Mouse (Mus musculus) midbrain, embryonic 14.5 days (tissue): ENCODE measurements at regions not wholly inside any gene's neighbourhood (a gene's known extent, or its start where the extent isn't known, plus 50 kb on each side); places are given as distances from the start of the nearest gene placed in this dataset.

Experiments used
- ATAC-seq: fragments of 200-750 bp; cut with Nextera tagmentation; 2 replicates; pipeline ENCODE4 v1.8.0; 2017; ENCODE audit warnings: moderate number of reproducible peaks, moderate library complexity; ENCODE audit not compliant: low FRiP score, low TSS enrichment
- DNase-seq: peaks from one replicate; pipeline ENCODE4 v3.0.0-alpha.2; 2015
- H3K27ac ChIP-seq: fragments of 300-500 bp; sonication (generic); replicated peaks from 2 replicates; pipeline ENCODE4 v1.5.1; 2014; ENCODE audit warnings: mild to moderate bottlenecking, low read depth, low read length, moderate library complexity
- H3K27me3 ChIP-seq: fragments of 300-500 bp; sonication (generic); 2 replicates; pipeline ENCODE4 v1.6.1; 2014; ENCODE audit warnings: low read length, control low read depth, mixed read lengths; ENCODE audit not compliant: control insufficient read depth, insufficient read depth
- H3K36me3 ChIP-seq: fragments of 300-500 bp; sonication (generic); 2 replicates; pipeline ENCODE4 v1.6.1; 2014; ENCODE audit warnings: low read length, control low read depth; ENCODE audit not compliant: control insufficient read depth, insufficient read depth
- H3K4me1 ChIP-seq: fragments of 300-500 bp; sonication (generic); 2 replicates; pipeline ENCODE4 v1.6.1; 2014; ENCODE audit warnings: mild to moderate bottlenecking, antibody characterized with exemption, low read length, control low read depth; ENCODE audit not compliant: control insufficient read depth, insufficient read depth
- H3K4me2 ChIP-seq: fragments of 300-500 bp; sonication (generic); 2 replicates; pipeline ENCODE4 v1.6.1; 2014; ENCODE audit warnings: mild to moderate bottlenecking, low read length, moderate library complexity
- H3K4me3 ChIP-seq: fragments of 300-500 bp; sonication (generic); replicated peaks from 2 replicates; pipeline ENCODE4 v1.5.1; 2014; ENCODE audit warnings: low read depth, low read length
- H3K9ac ChIP-seq: fragments of 300-500 bp; sonication (generic); replicated peaks from 2 replicates; pipeline ENCODE4 v1.6.1; 2014; ENCODE audit warnings: mild to moderate bottlenecking, low read length, moderate library complexity
- H3K9me3 ChIP-seq: fragments of 300-500 bp; sonication (generic); 2 replicates; pipeline ENCODE4 v1.6.1; 2016; ENCODE audit warnings: low read length, control low read depth, mixed read lengths; ENCODE audit not compliant: control insufficient read depth
- WGBS: fragments of 180-500 bp; shearing (Covaris S2); extraction: QIAGEN DNeasy Blood & Tissue Kit; methylation state at CpG from one replicate; pipeline ENCODE4 v1.1.7; 2014; 5-methylcytosine and 5-hydroxymethylcytosine counted together

DNA sequence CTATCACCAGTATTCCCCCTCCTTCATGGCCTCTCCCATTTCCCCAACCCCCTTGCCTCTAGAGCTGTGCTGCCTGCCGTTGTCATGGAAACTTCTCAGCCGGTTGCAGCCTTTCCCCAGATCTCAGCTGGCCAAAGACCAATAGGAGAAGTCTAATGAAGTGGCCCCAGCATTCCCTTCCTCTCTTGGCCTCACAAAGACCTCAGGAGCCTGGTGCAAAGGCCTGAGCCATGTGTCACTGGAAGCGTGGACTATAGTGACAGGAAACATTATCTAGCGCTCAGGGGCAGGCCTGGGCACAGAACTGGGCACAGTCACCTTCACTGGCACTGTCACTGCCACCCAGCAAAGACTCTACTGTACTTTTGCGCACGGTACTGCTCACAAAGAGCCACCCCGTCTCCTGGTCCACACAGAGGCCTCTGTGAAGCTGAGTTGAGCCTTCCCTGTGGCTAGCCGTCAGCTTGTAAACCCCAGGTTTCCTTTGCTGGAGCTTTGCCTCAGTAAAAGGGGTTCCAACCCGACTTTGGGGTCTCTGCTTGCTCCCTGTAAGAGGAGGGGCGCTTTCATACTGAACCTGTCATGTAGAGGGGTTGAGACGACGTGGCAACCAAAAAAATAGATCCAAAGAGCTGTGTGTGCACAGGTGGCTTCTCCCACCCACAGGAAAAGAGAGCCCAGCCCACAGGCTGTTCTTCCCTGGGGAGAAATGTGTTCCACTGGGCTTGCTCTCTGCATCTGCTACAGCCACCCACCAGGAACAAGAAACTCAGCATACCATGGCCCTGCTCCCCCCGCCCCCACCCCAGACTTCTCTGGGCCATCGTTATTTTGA, 282.5 kb upstream of the Gjb5 start:
- H3K4me2 ChIP-seq: no peak overlapping the region
- ATAC-seq (peak; percentile 85), DNase-seq (peak; percentile 87)
- no peak overlapping the region for H3K9ac ChIP-seq
- peak overlapping the region; percentile 83 for H3K27ac ChIP-seq
- peaks cover 24% of the 10 kb centered on the region for H3K4me1 ChIP-seq
- no peaks in the 10 kb centered on the region for H3K36me3 ChIP-seq
- WGBS: 36% methylated on average over 14 of the region's 14 CpGs
- H3K4me3 ChIP-seq: no peak overlapping the region
- no peaks in the 10 kb centered on the region for H3K27me3 ChIP-seq
- H3K9me3 ChIP-seq: no peaks in the 10 kb centered on the region

DNA sequence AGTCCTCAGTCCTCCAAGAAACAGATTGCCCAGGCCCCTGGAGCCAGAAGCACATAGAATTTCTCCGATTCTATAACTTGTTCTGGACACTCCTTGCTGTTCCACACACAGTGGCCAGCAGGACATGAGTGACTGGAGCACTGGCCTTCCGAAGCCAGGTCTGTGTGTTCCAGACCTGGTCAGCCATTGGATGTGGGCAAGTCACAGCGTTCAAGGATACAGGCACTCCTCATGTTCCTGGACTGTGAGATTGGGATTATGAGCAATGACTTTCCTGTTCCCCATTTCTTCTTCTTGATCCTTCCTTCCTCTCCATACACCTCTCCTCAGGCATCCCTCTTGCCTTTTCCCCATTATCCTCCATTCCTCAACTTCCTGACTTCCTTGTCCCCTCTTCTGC, 281.8 kb upstream of the Gjb5 start:
- Histone ChIP-seq H3K36me3 (no peaks in the 10 kb centered on the region), H3K4me3 (no peak overlapping the region), H3K9ac (no peak overlapping the region), H3K9me3 (no peaks in the 10 kb centered on the region), H3K27me3 (no peaks in the 10 kb centered on the region), H3K4me2 (no peak overlapping the region), H3K27ac (peak overlapping the region; percentile 21; the same call in 1 of the 2 replicates), H3K4me1 (peaks cover 24% of the 10 kb centered on the region)
- no peak for DNase-seq
- ATAC-seq: peak; percentile 27; the same call in 1 of the 2 replicates
- 93% methylated on average over 3 of the region's 3 CpGs for WGBS

GRCm38 (mm10) chr4:127636934-127637333, 279.0 kb upstream of the Gjb5 start:
- no peaks in the 10 kb centered on the region for H3K36me3 ChIP-seq
- H3K4me3 ChIP-seq: no peak overlapping the region
- peaks cover 24% of the 10 kb centered on the region for H3K4me1 ChIP-seq
- H3K27me3 ChIP-seq: no peaks in the 10 kb centered on the region
- DNase-seq (peak; percentile 36), ATAC-seq (no peak)
- WGBS: 33% methylated on average over 11 of the region's 11 CpGs
- no peak overlapping the region for H3K9ac ChIP-seq
- H3K27ac ChIP-seq: no peak overlapping the region
- H3K9me3 ChIP-seq: no peaks in the 10 kb centered on the region
- no peak overlapping the region for H3K4me2 ChIP-seq

GRCm38 (mm10) chr4:127635262-127635661, 277.3 kb upstream of the Gjb5 start:
- ATAC-seq: no peak
- WGBS: 85% methylated on average over 8 of the region's 8 CpGs
- no peaks in the 10 kb centered on the region for H3K9me3 ChIP-seq
- no peak overlapping the region for H3K4me2 ChIP-seq
- no peak for DNase-seq
- H3K27ac ChIP-seq: no peak overlapping the region
- H3K27me3 ChIP-seq: no peaks in the 10 kb centered on the region
- H3K4me3 ChIP-seq: no peak overlapping the region
- H3K4me1 ChIP-seq: peaks cover 12% of the 10 kb centered on the region
- H3K9ac ChIP-seq: no peak overlapping the region
- no peaks in the 10 kb centered on the region for H3K36me3 ChIP-seq

GRCm38 (mm10) chr4:127619870-127620269, 261.9 kb upstream of the Gjb5 start:
- ATAC-seq: no peak
- H3K4me3 ChIP-seq: no peak overlapping the region
- no peaks in the 10 kb centered on the region for H3K9me3 ChIP-seq

DNA sequence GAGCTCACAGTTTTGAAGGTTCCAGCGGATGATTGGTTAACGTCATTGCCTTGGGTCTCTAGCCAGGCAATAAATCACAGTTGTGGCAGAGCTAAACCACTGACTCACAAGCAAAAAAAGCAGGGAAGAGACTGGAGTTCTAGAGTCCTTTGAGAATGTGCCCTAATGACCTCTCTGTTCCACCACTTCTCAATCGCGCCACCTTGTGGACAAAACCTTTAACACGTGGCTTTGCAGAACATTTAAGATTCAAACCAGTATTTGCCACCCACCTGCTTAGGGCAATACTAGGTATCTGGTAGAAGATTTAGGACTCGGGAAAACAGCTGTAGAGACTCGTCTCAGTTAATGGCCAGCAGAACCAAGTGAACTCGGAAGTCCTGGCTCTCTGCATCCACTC, 254.8 kb upstream of the Gjb5 start:
- Histone ChIP-seq H3K27me3 (no peaks in the 10 kb centered on the region), H3K4me1 (no peaks in the 10 kb centered on the region), H3K4me3 (no peak overlapping the region), H3K9me3 (no peaks in the 10 kb centered on the region), H3K9ac (no peak overlapping the region), H3K4me2 (no peak overlapping the region), H3K36me3 (no peaks in the 10 kb centered on the region), H3K27ac (no peak overlapping the region)
- ATAC-seq: no peak
- DNase-seq: no peak
- WGBS: 56% methylated on average over 8 of the region's 8 CpGs

More at GRCm38 (mm10) chr4:127619870-127620269, 261.9 kb upstream of the Gjb5 start:
- Histone ChIP-seq H3K4me1 (0 out of 2 replicates have a peak, but pooled peaks cover 3% of the 10 kb centered on the region), H3K4me2 (no peak overlapping the region), H3K9ac (no peak overlapping the region), H3K27me3 (no peaks in the 10 kb centered on the region), H3K27ac (no peak overlapping the region), H3K36me3 (no peaks in the 10 kb centered on the region)
- 11% methylated on average over 14 of the region's 14 CpGs for WGBS
- DNase-seq: peak; percentile 42

DNA sequence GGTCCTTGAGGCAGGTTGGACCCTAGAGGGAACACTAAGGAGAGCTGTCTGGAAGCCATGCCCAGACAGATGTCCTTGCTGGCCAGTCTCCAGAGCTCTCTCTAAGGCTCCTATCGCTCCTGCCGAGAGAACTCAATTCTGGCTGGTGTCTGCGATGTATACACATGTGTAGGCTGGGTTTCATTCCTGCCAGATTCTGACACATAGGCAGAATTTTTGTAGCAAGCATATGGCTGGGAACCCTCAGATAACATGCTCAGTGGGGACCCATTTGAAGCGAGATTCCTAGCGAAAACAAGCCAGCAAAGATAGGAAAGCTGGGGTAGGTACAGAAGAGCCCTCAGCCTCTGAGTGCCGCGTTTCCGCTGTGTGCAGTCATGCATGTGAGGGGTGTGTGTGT, 242.9 kb upstream of the Gjb5 start:
- Histone ChIP-seq H3K4me2 (no peak overlapping the region), H3K4me1 (no peaks in the 10 kb centered on the region), H3K9me3 (no peaks in the 10 kb centered on the region), H3K27me3 (no peaks in the 10 kb centered on the region), H3K36me3 (no peaks in the 10 kb centered on the region), H3K9ac (no peak overlapping the region), H3K4me3 (no peak overlapping the region), H3K27ac (no peak overlapping the region)
- ATAC-seq (no peak), DNase-seq (no peak)
- WGBS: 60% methylated on average over 8 of the region's 8 CpGs

GRCm38 (mm10) chr4:127598610-127599009, 240.6 kb upstream of the Gjb5 start:
- Histone ChIP-seq H3K27ac (no peak overlapping the region), H3K36me3 (no peaks in the 10 kb centered on the region), H3K4me3 (no peak overlapping the region), H3K4me1 (no peaks in the 10 kb centered on the region), H3K27me3 (no peaks in the 10 kb centered on the region), H3K9ac (no peak overlapping the region), H3K4me2 (no peak overlapping the region), H3K9me3 (no peaks in the 10 kb centered on the region)
- WGBS: 61% methylated on average over 3 of the region's 3 CpGs
- ATAC-seq (no peak), DNase-seq (no peak)

- WGBS: 72% methylated on average over 8 of the region's 8 CpGs
- peak; percentile 31 for DNase-seq
Measured at GRCm38 (mm10) chr4:127594081-127594480, 236.1 kb upstream of the Gjb5 start.

More at GRCm38 (mm10) chr4:127594081-127594480, 236.1 kb upstream of the Gjb5 start:
- H3K4me1 ChIP-seq: no peaks in the 10 kb centered on the region
- H3K27ac ChIP-seq: no peak overlapping the region
- no peak for ATAC-seq
- H3K27me3 ChIP-seq: no peaks in the 10 kb centered on the region
- H3K36me3 ChIP-seq: no peaks in the 10 kb centered on the region
- H3K9ac ChIP-seq: no peak overlapping the region
- H3K4me3 ChIP-seq: no peak overlapping the region
- H3K4me2 ChIP-seq: no peak overlapping the region
- no peaks in the 10 kb centered on the region for H3K9me3 ChIP-seq
